Mouse (Mus musculus): ENCODE results near the gene Btnl4. TPM values are rescaled to one million over a fixed set of nuclear protein-coding genes. Genes with fewer than 3 reads are reported as not detected.
"Not testable (repeated sequence)": the region's sequence is repeated elsewhere in the genome, so short reads cannot be mapped to it uniquely, and the experiment has no call there.

Gene Btnl4
- not detected in 2 replicates for polyA plus RNA-seq (2014; fragmentation: Nextera tagmentation; extraction: Ambion mirVana)

DNA sequence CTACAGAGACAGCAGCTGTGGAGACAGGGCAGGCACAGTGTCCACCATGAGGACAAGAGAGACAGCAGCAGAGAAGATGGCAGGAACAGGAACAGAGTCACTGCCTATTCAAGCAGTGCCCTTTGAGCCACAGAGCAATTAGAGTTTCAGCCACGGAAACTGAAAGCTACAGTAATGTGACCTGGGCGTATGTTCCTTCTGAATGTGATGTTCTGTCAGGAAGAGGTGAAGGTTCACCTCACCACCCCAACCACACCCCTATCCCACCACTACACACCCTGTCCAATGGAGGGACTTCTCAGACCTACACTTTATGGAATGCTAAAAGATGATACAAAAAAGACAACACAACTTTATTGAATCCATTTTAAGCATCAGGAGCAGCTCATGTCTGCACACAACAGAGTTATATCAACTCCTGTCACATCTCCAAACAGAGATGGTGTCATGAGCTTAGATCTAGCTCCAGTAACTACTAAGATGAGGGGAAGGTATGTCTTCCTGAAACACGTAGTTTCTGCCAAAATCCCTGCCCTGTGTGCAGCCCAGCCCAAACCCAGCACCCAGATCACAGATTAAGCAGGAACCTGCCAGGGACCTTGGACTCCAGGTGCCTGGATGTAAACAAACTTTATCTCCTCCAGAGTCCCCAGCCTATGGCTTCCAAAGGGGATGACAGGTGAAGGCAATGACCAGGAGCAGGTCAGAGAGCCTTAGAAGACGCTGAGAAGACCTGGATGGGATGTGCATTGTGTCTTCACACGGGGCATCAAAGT is at the start of gene Btnl4:
Btnl4 (minus strand) TSS at position 81 of the 776 bp plus-strand sequence.
- not testable (repeated sequence) for H3K9me3 ChIP-seq (ENCODE audit: control insufficient read depth, low read length); H3K9ac ChIP-seq (ENCODE audit: low read depth, low read length); H3K4me2 ChIP-seq; ATAC-seq (replicated peaks; ENCODE audit: low FRiP score); DNase-seq (ENCODE audit: low spot score); H3K27me3 ChIP-seq (replicated peaks; ENCODE audit: control insufficient read depth, insufficient read depth, low read length); H3K36me3 ChIP-seq (ENCODE audit: control insufficient read depth, insufficient read depth, low read length); H3K4me3 ChIP-seq (ENCODE audit: low read depth, low read length); H3K4me1 ChIP-seq (replicated peaks; ENCODE audit: control insufficient read depth, insufficient read depth, low read length); H3K27ac ChIP-seq (ENCODE audit: low read depth, low read length)
- 69% methylated on average over 4 of the region's 5 CpGs for WGBS

DNA sequence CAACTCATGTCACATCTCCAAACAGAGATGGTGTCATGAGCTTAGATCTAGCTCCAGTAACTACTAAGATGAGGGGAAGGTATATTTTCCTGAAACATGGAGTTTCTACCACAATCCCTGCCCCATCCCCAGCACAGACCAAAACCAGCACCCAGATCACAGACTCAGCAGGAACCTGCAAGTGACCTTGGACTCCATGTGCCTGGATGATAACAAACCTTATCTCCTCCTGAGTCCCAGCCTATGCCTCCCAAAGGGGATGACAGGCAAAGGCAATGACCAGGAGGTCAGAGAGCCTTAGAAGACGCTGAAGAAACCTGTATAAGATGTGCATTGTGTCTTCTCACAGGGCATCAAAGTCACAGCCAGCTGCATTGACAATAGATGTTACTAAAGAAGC is 41.9 kb upstream of the Btnl4 start:
- DNase-seq (ENCODE audit: low spot score) (no peak), ATAC-seq (replicated peaks; ENCODE audit: low FRiP score) (no peak)
- Histone ChIP-seq H3K4me3 (ENCODE audit: low read depth, low read length) (no peak overlapping the region), H3K36me3 (ENCODE audit: control insufficient read depth, insufficient read depth, low read length) (no peaks in the 10 kb centered on the region), H3K4me1 (replicated peaks; ENCODE audit: control insufficient read depth, insufficient read depth, low read length) (no peaks in the 10 kb centered on the region), H3K27ac (ENCODE audit: low read depth, low read length) (no peak overlapping the region), H3K27me3 (replicated peaks; ENCODE audit: control insufficient read depth, insufficient read depth, low read length) (peaks cover 2% of the 10 kb centered on the region), H3K9ac (ENCODE audit: low read depth, low read length) (no peak overlapping the region), H3K4me2 (no peak overlapping the region), H3K9me3 (ENCODE audit: control insufficient read depth, low read length) (no peaks in the 10 kb centered on the region)
- 38% methylated on average over 1 of the region's 1 CpGs for WGBS

DNA sequence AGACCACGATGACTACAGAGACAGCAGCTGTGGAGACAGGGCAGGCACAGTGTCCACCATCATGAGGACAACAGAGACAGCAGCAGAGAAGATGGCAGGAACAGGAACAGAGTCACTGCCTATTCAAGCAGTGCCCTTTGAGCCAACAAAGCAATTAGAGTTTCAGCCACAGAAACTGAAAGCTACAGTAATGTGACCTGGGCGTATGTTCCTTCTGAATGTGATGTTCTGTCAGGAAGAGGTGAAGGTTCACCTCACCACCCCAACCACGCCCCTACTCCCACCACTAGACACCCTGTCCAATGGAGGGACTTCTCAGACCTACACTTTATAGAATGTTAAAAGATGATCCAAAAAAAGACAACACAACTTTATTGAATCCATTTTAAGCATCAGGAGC is 41.5 kb upstream of the Btnl4 start:
- not testable (repeated sequence) for H3K9me3 ChIP-seq (ENCODE audit: control insufficient read depth, low read length); H3K4me3 ChIP-seq (ENCODE audit: low read depth, low read length); H3K27me3 ChIP-seq (replicated peaks; ENCODE audit: control insufficient read depth, insufficient read depth, low read length); H3K9ac ChIP-seq (ENCODE audit: low read depth, low read length); DNase-seq (ENCODE audit: low spot score); H3K4me1 ChIP-seq (replicated peaks; ENCODE audit: control insufficient read depth, insufficient read depth, low read length); ATAC-seq (replicated peaks; ENCODE audit: low FRiP score); H3K4me2 ChIP-seq; H3K27ac ChIP-seq (ENCODE audit: low read depth, low read length); H3K36me3 ChIP-seq (ENCODE audit: control insufficient read depth, insufficient read depth, low read length)
- WGBS: 58% methylated on average over 3 of the region's 3 CpGs

DNA sequence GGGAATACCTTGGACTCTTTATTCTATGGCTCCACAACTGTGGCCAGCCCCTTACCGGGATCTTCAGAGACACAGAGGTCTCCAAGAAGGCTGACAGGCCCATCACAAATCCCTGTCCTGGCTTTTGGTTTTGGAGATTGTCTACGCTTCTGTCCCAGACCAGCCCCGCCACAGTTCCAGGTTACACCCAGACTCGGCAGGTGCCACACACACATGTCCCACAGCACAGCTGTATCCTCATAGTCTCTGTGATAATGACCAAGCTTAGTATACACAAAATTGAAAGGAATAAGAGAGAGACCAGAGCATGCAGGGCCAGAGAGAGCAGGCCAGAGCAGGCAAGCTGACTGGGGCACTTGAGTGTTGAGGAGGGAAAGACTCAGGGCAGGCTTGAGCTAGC is 40.7 kb upstream of the Btnl4 start:
- H3K9ac ChIP-seq (ENCODE audit: low read depth, low read length): no peak overlapping the region
- ATAC-seq (replicated peaks; ENCODE audit: low FRiP score) (no peak), DNase-seq (ENCODE audit: low spot score) (no peak)
- no peaks in the 10 kb centered on the region for H3K4me1 ChIP-seq (replicated peaks; ENCODE audit: control insufficient read depth, insufficient read depth, low read length)
- H3K9me3 ChIP-seq (ENCODE audit: control insufficient read depth, low read length): no peaks in the 10 kb centered on the region
- no peak overlapping the region for H3K4me3 ChIP-seq (ENCODE audit: low read depth, low read length)
- H3K4me2 ChIP-seq: no peak overlapping the region
- WGBS: 83% methylated on average over 4 of the region's 4 CpGs
- H3K27me3 ChIP-seq (replicated peaks; ENCODE audit: control insufficient read depth, insufficient read depth, low read length): peaks cover 4% of the 10 kb centered on the region
- no peaks in the 10 kb centered on the region for H3K36me3 ChIP-seq (ENCODE audit: control insufficient read depth, insufficient read depth, low read length)
- H3K27ac ChIP-seq (ENCODE audit: low read depth, low read length): no peak overlapping the region

DNA sequence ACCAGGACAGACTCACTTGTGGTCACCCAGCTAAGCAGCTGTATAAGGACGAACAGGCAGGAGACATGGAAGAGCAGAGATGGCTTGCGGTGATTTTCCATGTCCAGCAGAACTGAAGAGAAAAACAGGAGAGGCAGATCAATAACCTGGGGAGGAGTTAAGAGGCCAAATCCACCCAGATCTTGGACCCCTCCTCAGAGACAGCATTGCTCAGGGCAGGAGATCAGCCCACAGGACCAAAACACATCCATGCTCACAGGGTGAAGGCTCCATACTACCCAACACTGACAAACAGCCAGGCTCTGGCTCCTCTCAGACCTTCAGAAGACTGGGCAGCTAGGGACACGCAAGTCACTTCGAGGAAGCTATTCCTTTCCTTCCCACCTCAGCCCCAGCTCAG is 40.1 kb upstream of the Btnl4 start, which contains the start of gene Btnl6:
Btnl6 (minus strand) TSS at position 101 of the 400 bp plus-strand sequence.
- H3K36me3 ChIP-seq (ENCODE audit: control insufficient read depth, insufficient read depth, low read length): no peaks in the 10 kb centered on the region
- no peaks in the 10 kb centered on the region for H3K4me1 ChIP-seq (replicated peaks; ENCODE audit: control insufficient read depth, insufficient read depth, low read length)
- ATAC-seq (replicated peaks; ENCODE audit: low FRiP score): no peak
- H3K4me2 ChIP-seq: no peak within 1 kb of the TSS
- H3K9ac ChIP-seq (ENCODE audit: low read depth, low read length): no peak within 1 kb of the TSS
- H3K27ac ChIP-seq (ENCODE audit: low read depth, low read length): no peak within 1 kb of the TSS
- 81% methylated on average over 4 of the region's 4 CpGs for WGBS
- no peak for DNase-seq (ENCODE audit: low spot score)
- no peaks in the 10 kb centered on the region for H3K9me3 ChIP-seq (ENCODE audit: control insufficient read depth, low read length)
- H3K4me3 ChIP-seq (ENCODE audit: low read depth, low read length): no peak within 1 kb of the TSS
- peaks cover 4% of the 10 kb centered on the region for H3K27me3 ChIP-seq (replicated peaks; ENCODE audit: control insufficient read depth, insufficient read depth, low read length)

DNA sequence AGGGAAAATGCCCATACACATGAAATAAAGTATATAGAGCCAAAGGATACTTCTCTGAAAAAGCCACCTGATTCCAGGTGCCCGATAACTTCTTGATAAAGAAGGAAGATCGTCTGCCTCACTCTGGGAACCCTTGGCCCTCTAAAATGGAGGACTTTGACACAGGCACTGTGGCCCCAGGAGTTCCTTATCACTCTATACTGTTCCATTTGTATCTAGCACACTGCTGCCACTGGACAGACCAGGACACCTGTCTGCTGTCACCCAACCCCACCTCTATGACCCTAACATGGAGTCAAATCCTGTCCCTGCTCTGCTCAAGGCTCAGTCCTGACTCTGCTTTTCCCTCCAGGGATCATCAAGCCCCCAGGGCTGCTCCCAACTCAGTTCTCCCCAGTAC is 39.4 kb upstream of the Btnl4 start:
- H3K4me2 ChIP-seq: no peak overlapping the region
- no peak overlapping the region for H3K9ac ChIP-seq (ENCODE audit: low read depth, low read length)
- no peaks in the 10 kb centered on the region for H3K36me3 ChIP-seq (ENCODE audit: control insufficient read depth, insufficient read depth, low read length)
- no peaks in the 10 kb centered on the region for H3K9me3 ChIP-seq (ENCODE audit: control insufficient read depth, low read length)
- 72% methylated on average over 2 of the region's 2 CpGs for WGBS
- no peak for DNase-seq (ENCODE audit: low spot score)
- H3K4me3 ChIP-seq (ENCODE audit: low read depth, low read length): no peak overlapping the region
- no peak for ATAC-seq (replicated peaks; ENCODE audit: low FRiP score)
- no peak overlapping the region for H3K27ac ChIP-seq (ENCODE audit: low read depth, low read length)
- no peaks in the 10 kb centered on the region for H3K4me1 ChIP-seq (replicated peaks; ENCODE audit: control insufficient read depth, insufficient read depth, low read length)
- peaks cover 4% of the 10 kb centered on the region for H3K27me3 ChIP-seq (replicated peaks; ENCODE audit: control insufficient read depth, insufficient read depth, low read length)

DNA sequence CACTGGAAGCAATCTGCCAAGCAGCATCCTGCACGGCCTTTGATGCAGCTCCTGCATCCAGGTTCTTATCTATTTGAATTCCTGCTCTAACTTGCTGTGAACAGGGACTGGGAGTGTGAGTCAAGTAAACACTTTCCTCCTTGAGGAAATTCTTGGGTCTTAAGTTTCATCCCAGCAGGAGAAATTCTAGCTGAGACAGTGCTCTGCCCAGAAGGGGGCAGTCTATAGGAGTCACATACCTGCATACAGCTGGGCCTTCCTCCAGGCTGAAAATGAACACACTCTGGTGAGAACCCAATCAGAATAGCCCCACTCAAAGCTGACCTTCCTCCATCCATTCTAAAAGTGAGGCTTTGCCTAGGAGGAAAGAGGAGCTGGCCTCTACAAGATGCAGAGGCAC is 34.6 kb upstream of the Btnl4 start:
- not testable (repeated sequence) for H3K36me3 ChIP-seq (ENCODE audit: control insufficient read depth, insufficient read depth, low read length); H3K4me2 ChIP-seq; H3K27ac ChIP-seq (ENCODE audit: low read depth, low read length); H3K4me3 ChIP-seq (ENCODE audit: low read depth, low read length); H3K9ac ChIP-seq (ENCODE audit: low read depth, low read length); H3K9me3 ChIP-seq (ENCODE audit: control insufficient read depth, low read length); DNase-seq (ENCODE audit: low spot score); H3K27me3 ChIP-seq (replicated peaks; ENCODE audit: control insufficient read depth, insufficient read depth, low read length); H3K4me1 ChIP-seq (replicated peaks; ENCODE audit: control insufficient read depth, insufficient read depth, low read length); ATAC-seq (replicated peaks; ENCODE audit: low FRiP score)
- 50% methylated on average over 1 of the region's 1 CpGs for WGBS

DNA sequence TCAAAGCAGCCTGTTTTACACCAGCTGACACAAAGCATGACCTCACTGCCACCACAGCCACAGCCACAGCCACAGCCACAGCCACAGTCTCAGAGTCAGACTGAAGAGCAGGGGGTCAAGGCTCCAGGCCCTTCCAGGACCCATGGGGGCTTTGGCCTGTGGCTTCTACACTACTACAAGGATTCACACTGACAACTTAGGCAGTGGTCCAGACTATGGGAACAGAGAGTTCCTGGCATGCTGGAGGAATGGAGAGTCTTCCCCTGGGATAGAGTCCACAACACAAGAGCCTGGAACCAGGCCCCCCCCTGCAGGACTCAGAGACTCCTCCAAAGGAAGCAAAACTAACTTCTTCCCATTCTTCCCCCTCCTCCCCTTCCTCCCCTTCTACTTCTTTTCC is 30.5 kb upstream of the Btnl4 start:
- no peak overlapping the region for H3K9ac ChIP-seq (ENCODE audit: low read depth, low read length)
- H3K36me3 ChIP-seq (ENCODE audit: control insufficient read depth, insufficient read depth, low read length): no peaks in the 10 kb centered on the region
- no peak overlapping the region for H3K4me3 ChIP-seq (ENCODE audit: low read depth, low read length)
- no peak for ATAC-seq (replicated peaks; ENCODE audit: low FRiP score)
- no peaks in the 10 kb centered on the region for H3K27me3 ChIP-seq (replicated peaks; ENCODE audit: control insufficient read depth, insufficient read depth, low read length)
- no peak overlapping the region for H3K27ac ChIP-seq (ENCODE audit: low read depth, low read length)
- no peaks in the 10 kb centered on the region for H3K4me1 ChIP-seq (replicated peaks; ENCODE audit: control insufficient read depth, insufficient read depth, low read length)
- no peaks in the 10 kb centered on the region for H3K9me3 ChIP-seq (ENCODE audit: control insufficient read depth, low read length)
- no peak overlapping the region for H3K4me2 ChIP-seq
- DNase-seq (ENCODE audit: low spot score): no peak

DNA sequence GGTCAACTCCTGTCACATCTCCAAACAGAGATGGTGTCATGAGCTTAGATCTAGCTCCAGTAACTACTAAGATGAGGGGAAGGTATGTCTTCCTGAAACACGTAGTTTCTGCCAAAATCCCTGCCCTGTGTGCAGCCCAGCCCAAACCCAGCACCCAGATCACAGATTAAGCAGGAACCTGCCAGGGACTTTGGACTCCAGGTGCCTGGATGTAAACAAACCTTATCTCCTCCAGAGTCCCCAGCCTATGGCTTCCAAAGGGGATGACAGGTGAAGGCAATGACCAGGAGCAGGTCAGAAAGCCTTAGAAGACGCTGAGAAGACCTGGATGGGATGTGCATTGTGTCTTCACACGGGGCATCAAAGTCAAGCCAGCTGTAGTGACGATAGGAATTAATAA is 20.6 kb upstream of the Btnl4 start:
- 49% methylated on average over 3 of the region's 4 CpGs for WGBS
- not testable (repeated sequence) for H3K27ac ChIP-seq (ENCODE audit: low read depth, low read length); H3K4me3 ChIP-seq (ENCODE audit: low read depth, low read length); H3K9ac ChIP-seq (ENCODE audit: low read depth, low read length); H3K9me3 ChIP-seq (ENCODE audit: control insufficient read depth, low read length); DNase-seq (ENCODE audit: low spot score); H3K27me3 ChIP-seq (replicated peaks; ENCODE audit: control insufficient read depth, insufficient read depth, low read length); ATAC-seq (replicated peaks; ENCODE audit: low FRiP score); H3K4me1 ChIP-seq (replicated peaks; ENCODE audit: control insufficient read depth, insufficient read depth, low read length); H3K4me2 ChIP-seq; H3K36me3 ChIP-seq (ENCODE audit: control insufficient read depth, insufficient read depth, low read length)
